Mouse (Mus musculus) forebrain, embryonic 16.5 days (tissue): ENCODE data around the gene Cgref1. TPM values are rescaled to one million over a fixed set of nuclear protein-coding genes. Genes with fewer than 3 reads are reported as not detected.
A peak's percentile ranks its signal among the peaks of the same experiment; 100 is the strongest.

Experiments used
- ATAC-seq: fragments of 200-750 bp; cut with Nextera tagmentation; 2 replicates; pipeline ENCODE4 v1.8.0; 2017; ENCODE audit warnings: mild to moderate bottlenecking, moderate library complexity
- H3K27ac ChIP-seq: fragments of 300-500 bp; sonication (generic); 2 replicates; pipeline ENCODE4 v1.5.1; 2014; ENCODE audit warnings: low read length, control low read depth
- H3K27me3 ChIP-seq: fragments of 300-500 bp; sonication (generic); replicated peaks from 2 replicates; pipeline ENCODE4 v1.6.1; 2014; ENCODE audit warnings: low read length; ENCODE audit not compliant: control insufficient read depth, insufficient read depth
- H3K36me3 ChIP-seq: fragments of 300-500 bp; sonication (generic); 2 replicates; pipeline ENCODE4 v1.6.1; 2014; ENCODE audit not compliant: control insufficient read depth, insufficient read depth
- H3K4me1 ChIP-seq: fragments of 300-500 bp; sonication (generic); replicated peaks from 2 replicates; pipeline ENCODE4 v1.6.1; 2014; ENCODE audit warnings: low read length; ENCODE audit not compliant: control insufficient read depth, insufficient read depth
- H3K4me2 ChIP-seq: fragments of 300-500 bp; sonication (generic); 2 replicates; pipeline ENCODE4 v1.6.1; 2014; ENCODE audit warnings: mild to moderate bottlenecking, low read length, control low read depth
- H3K4me3 ChIP-seq: fragments of 300-500 bp; sonication (generic); replicated peaks from 2 replicates; pipeline ENCODE4 v1.5.1; 2014; ENCODE audit warnings: mild to moderate bottlenecking, low read length, control low read depth
- H3K9ac ChIP-seq: fragments of 300-500 bp; sonication (generic); replicated peaks from 2 replicates; pipeline ENCODE4 v1.6.1; 2014; ENCODE audit warnings: low read depth, low read length, control low read depth
- H3K9me3 ChIP-seq: fragments of 300-500 bp; sonication (generic); 2 replicates; pipeline ENCODE4 v1.6.1; 2016; ENCODE audit warnings: low read length; ENCODE audit not compliant: control insufficient read depth
- WGBS: fragments of 180-500 bp; shearing (Covaris S2); extraction: QIAGEN DNeasy Blood & Tissue Kit; methylation state at CpG from one replicate; pipeline ENCODE4 v1.1.7; 2014; 5-methylcytosine and 5-hydroxymethylcytosine counted together
- polyA plus RNA-seq: library from polyadenylated mRNA; unstranded; fragments of >200 nt; fragmentation: Nextera tagmentation; extraction: Ambion mirVana; gene quantifications from 2 replicates; pipeline ENCODE4 v1.2.1, GENCODE M21; 2015

Gene Cgref1
- polyA plus RNA-seq, 1 experiment from 2014 or later = 29.0 TPM

DNA sequence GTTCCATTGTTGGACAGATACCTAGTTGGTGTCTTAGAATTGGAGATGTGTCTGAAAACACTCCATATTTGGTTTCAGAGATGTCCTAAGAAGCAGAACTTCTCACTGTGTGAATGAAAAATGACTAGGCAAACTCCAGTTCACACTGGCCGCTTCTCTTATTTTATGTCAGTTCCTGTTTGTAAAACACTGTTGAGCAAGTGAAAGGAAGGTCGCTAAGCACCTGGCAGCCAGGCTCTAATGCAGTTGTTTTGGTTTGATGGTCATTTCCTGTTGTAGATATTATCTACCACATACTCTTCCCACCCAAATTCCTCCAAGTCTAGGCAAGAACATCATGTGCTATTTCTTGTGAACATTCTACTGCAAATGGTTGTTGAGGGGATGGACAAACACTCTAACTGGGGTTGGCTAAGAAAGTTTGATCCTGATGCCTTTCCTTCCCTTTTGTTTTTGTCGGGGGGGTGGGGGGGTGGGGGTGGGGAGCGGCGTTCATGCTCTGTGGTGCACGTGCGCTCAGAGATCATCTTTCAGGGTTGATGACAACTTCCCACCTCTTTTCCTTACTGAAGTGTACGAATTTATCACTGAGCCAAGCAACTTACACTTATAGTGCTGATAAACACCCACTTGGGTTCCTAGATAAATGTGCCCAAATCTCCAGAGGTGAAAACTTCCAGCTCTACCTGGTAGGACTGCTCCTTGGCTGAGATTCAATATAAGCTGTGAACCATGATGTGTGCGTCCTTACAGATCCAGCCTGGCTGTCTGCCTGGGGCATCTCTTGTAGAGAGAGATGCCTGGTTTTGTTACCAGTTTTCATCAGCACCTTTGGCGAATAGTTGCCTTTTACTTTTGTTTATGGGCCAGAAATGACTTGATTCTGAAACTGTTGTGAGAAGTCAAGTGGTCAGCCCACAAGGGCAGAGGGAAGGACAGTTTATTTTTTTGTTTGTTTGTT is 16.4 kb upstream of the Cgref1 start:
- 87% methylated on average over 10 of the region's 10 CpGs for WGBS
- Histone ChIP-seq H3K36me3 (peaks cover 8% of the 10 kb centered on the region), H3K4me2 (no peak overlapping the region), H3K4me1 (peaks cover 23% of the 10 kb centered on the region), H3K9ac (no peak overlapping the region), H3K4me3 (no peak overlapping the region), H3K27ac (no peak overlapping the region), H3K27me3 (no peaks in the 10 kb centered on the region; the same call in 1 of the 2 replicates), H3K9me3 (no peaks in the 10 kb centered on the region)
- no peak for ATAC-seq

DNA sequence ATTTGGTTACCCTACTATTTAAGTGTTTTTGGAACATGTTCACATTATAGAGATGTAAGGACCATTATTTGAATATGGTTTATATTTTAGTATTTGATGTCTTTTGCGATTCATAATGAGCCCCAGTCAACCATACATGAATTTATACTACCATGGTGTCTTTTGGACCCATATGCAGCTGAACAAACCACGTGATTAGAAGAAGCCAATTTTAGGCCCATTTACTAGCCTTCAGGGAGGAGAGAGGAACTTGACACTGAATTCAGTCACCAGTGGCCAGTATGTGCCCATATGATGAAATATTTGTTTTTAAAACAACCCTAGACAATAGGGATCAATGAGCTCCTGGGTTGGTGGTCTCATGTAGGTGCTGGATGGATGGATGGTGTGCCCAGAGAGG is 15.4 kb upstream of the Cgref1 start:
- Histone ChIP-seq H3K4me2 (peak overlapping the region; percentile 69), H3K27me3 (no peaks in the 10 kb centered on the region; the same call in 1 of the 2 replicates), H3K9me3 (no peaks in the 10 kb centered on the region), H3K36me3 (peaks cover 8% of the 10 kb centered on the region), H3K4me3 (peak overlapping the region; percentile 89; the same call in 1 of the 2 replicates), H3K27ac (no peak overlapping the region), H3K4me1 (peaks cover 23% of the 10 kb centered on the region), H3K9ac (peak overlapping the region; percentile 93; the same call in 1 of the 2 replicates)
- no peak for ATAC-seq
- 87% methylated on average over 2 of the region's 2 CpGs for WGBS

DNA sequence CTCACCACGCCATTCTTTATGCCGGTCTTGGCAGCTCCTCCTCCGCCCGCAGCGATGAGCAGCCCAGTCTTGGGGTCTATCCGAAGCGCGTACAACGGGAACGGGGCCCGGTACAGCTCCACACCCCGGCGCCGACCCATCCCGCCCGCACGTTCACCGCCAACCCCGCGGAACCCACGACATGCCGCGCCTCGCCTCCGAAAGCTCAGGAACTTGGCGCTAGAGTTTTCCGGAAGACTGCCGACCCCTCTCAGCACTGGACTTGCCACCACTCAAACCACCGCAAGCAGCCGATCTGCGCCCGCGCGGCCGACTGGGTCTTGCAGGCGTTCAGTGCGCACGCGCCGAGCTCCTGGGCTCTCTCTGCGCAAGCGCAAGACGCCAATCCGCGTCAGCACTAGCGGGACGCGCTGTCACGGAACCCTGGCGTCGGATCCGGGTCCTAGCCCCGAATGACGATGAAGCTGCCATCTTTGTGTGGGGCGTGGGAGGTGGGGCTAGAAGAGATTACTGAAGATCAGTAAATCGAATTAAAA is 14.6 kb upstream of the Cgref1 start, which contains the start of gene Preb:
Preb (minus strand) TSS at position 396 of the 536 bp plus-strand sequence.
- peak; percentile 96 for ATAC-seq
- Histone ChIP-seq H3K4me2 (peak within 1 kb of the TSS; percentile 69), H3K4me1 (peaks cover 23% of the 10 kb centered on the region), H3K36me3 (peaks cover 14% of the 10 kb centered on the region), H3K9me3 (no peaks in the 10 kb centered on the region), H3K27me3 (no peaks in the 10 kb centered on the region; the same call in 1 of the 2 replicates), H3K4me3 (peak within 1 kb of the TSS; percentile 89), H3K9ac (peak within 1 kb of the TSS; percentile 93), H3K27ac (peak within 1 kb of the TSS; percentile 91)
- WGBS = under 1% methylated on average over 56 of the region's 56 CpGs

DNA sequence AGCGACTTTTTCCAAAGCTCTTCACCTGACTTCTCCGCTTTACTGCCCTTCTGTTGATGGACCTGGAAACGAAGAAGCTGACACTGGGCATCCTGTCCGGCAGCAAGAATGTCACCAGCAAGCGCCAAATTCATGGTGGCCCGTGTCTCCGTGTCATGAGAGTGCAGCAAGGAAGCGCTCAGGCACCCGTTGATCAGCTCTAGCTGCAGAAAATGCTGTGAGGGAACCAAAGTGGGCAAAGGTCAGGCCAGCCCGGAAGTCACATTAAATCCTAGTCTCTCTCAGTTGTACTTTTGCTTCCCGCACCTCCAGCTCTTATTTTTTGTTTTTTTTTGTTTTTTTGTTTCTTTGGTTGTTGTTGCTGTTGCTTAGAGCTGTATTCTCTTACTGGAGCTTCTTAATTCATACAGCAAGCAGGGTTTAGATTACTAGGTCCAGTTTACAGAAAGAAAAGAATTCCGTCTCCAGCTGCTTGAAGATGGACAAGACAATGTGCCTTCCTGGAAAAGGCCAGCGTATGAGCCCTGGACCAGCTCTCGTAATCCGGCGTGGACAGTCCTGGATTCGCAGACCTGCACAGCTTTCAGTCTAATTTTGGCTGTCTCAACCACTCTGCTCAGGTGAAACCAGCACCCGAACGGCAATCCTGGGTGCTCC is 13.9 kb upstream of the Cgref1 start:
- WGBS = 39% methylated on average over 19 of the region's 19 CpGs
- Histone ChIP-seq H3K4me3 (peak overlapping the region; percentile 89), H3K27ac (no peak overlapping the region; the same call in 1 of the 2 replicates), H3K4me1 (peaks cover 23% of the 10 kb centered on the region), H3K9ac (peak overlapping the region; percentile 93), H3K9me3 (no peaks in the 10 kb centered on the region), H3K4me2 (peak overlapping the region; percentile 63), H3K36me3 (peaks cover 21% of the 10 kb centered on the region), H3K27me3 (no peaks in the 10 kb centered on the region; the same call in 1 of the 2 replicates)
- ATAC-seq = no peak

DNA sequence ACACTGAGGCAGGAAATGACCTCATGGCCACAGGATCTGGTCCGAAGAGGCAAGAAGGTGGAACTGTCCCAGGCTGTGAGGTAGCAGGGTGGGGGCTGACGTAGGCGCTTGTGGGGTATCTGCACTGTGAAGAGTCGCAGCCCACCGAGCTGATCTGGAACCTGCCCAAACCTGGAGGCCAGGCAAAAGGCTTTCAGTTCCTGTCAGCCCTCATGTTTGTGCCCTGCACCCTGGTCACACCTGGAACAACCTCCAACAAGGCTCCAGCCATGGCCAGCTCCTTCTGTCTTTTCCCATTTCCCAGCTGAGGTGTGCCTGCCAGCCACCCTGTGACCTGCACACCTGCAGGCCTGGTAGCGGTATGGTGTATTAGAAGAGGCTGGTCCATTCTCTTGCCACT is 12.5 kb upstream of the Cgref1 start:
- Histone ChIP-seq H3K9me3 (no peaks in the 10 kb centered on the region), H3K36me3 (peaks cover 32% of the 10 kb centered on the region), H3K4me2 (0 out of 2 replicates have a peak overlapping the region, but pooled peaks have one; percentile 11), H3K4me3 (no peak overlapping the region), H3K9ac (no peak overlapping the region), H3K4me1 (peaks cover 23% of the 10 kb centered on the region), H3K27ac (no peak overlapping the region), H3K27me3 (no peaks in the 10 kb centered on the region; the same call in 1 of the 2 replicates)
- ATAC-seq = no peak
- WGBS = 89% methylated on average over 6 of the region's 6 CpGs

DNA sequence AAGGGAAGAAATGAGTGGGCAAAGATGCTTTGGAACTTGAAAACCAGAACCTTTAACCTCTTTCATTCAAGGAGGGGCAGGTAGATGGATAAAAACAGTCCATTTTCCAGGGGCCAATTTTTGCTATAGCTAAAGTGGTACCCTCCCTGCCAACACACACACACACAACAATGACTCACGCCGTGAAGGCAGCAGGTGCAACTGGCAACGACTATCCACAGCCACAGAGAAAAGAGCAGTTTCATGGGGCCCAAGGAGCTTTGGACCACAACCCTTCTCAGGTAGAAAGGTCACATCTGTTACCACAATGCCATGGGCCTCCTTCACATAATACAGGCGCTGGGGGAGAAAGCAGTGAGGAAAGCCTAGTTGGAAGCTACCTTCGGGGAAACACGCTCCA is 10.4 kb upstream of the Cgref1 start:
- H3K36me3 ChIP-seq = peaks cover 32% of the 10 kb centered on the region
- no peaks in the 10 kb centered on the region for H3K9me3 ChIP-seq
- peaks cover 23% of the 10 kb centered on the region for H3K4me1 ChIP-seq
- H3K4me3 ChIP-seq = no peak overlapping the region
- no peak overlapping the region for H3K27ac ChIP-seq
- H3K27me3 ChIP-seq = no peaks in the 10 kb centered on the region
- H3K4me2 ChIP-seq = no peak overlapping the region
- no peak for ATAC-seq
- WGBS = 93% methylated on average over 6 of the region's 6 CpGs
- H3K9ac ChIP-seq = no peak overlapping the region

DNA sequence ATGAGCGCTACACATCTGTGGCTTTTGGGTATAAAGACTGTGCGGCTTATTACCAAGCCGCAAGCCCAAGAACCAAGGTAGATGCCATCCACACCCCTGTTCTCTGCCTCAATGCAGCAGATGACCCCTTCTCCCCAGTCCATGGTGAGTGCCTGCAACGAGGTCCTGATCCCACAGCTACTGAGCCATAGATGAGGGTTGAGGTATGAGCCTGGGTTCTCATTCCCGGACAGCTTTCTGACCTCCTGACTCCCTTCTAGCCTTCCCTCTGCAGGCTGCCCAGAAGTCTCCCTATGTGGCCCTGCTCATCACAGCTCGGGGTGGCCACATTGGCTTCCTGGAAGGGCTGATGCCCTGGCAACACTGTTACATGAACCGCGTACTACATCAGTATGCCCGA is 9.2 kb upstream of the Cgref1 start:
- Histone ChIP-seq H3K27me3 (no peaks in the 10 kb centered on the region), H3K4me3 (no peak overlapping the region), H3K4me1 (peaks cover 29% of the 10 kb centered on the region), H3K36me3 (peaks cover 32% of the 10 kb centered on the region), H3K4me2 (no peak overlapping the region), H3K9me3 (no peaks in the 10 kb centered on the region), H3K9ac (no peak overlapping the region), H3K27ac (no peak overlapping the region)
- 92% methylated on average over 9 of the region's 9 CpGs for whole genome bisulfite sequencing
- ATAC-seq = no peak

DNA sequence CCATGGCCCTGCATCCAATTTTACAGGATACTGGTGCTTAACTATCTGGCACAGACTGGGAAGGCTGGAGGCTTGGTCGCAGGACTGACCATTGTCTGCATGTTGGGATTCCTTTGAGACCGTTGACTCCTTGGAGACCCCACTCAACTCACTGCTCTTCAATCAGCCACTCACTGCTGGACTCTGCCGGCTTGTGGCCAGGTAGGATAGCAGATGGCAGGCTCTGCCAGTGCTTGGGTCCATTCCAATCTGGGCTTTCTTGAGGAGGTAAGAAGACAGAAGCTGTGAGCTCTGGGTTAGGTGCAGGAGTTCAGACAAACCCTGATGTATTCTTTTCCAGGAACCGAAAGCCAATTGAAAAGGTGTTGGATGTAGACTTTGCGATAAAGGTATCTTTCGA is 8.7 kb upstream of the Cgref1 start:
- no peak overlapping the region for H3K27ac ChIP-seq
- H3K27me3 ChIP-seq = no peaks in the 10 kb centered on the region
- WGBS = 96% methylated on average over 6 of the region's 6 CpGs
- peaks cover 32% of the 10 kb centered on the region for H3K36me3 ChIP-seq
- H3K4me1 ChIP-seq = peaks cover 27% of the 10 kb centered on the region
- no peak overlapping the region for H3K9ac ChIP-seq
- H3K4me3 ChIP-seq = no peak overlapping the region
- H3K9me3 ChIP-seq = no peaks in the 10 kb centered on the region
- no peak for ATAC-seq
- H3K4me2 ChIP-seq = no peak overlapping the region

DNA sequence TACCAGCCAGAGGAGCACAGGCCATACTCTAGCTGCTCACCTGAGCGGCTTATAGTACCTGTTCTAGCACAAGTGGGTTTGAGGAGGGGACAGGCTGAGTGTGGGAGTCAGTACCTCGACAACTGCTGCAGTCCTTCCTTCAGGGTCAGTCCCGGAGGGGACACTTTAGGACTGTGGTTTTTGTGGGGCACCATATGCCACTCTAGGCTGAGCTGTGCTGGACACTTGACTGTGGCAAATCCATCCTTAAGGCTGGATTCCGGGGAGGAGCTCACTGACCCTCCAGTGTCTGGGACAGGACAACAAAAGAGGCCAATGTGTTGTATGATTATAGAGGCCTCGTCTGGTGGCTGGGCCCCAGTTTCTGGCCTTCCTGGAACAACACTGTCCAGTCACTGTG is 7.2 kb upstream of the Cgref1 start:
- Histone ChIP-seq H3K36me3 (peaks cover 24% of the 10 kb centered on the region), H3K9me3 (no peaks in the 10 kb centered on the region), H3K27ac (no peak overlapping the region), H3K4me3 (no peak overlapping the region), H3K4me1 (peaks cover 12% of the 10 kb centered on the region), H3K27me3 (no peaks in the 10 kb centered on the region), H3K9ac (no peak overlapping the region), H3K4me2 (no peak overlapping the region)
- ATAC-seq = no peak
- 88% methylated on average over 5 of the region's 5 CpGs for WGBS
